Mouse (Mus musculus): Measurements from ENCODE around the gene Galnt5. TPM values are rescaled to one million over a fixed set of nuclear protein-coding genes. Genes with fewer than 3 reads are reported as not detected.

The Galnt5 gene
- polyA plus RNA-seq, 2 experiments: 3.4 to 5.0 TPM

- Histone ChIP-seq H3K4me1 (ENCODE audit: control insufficient read depth, insufficient read depth, low read length) (no peaks in the 10 kb centered on the region), H3K27ac (replicated peaks; ENCODE audit: low read depth, low read length) (no peak overlapping the region), H3K27me3 (ENCODE audit: control insufficient read depth, insufficient read depth, low read length) (no peaks in the 10 kb centered on the region), H3K4me3 (replicated peaks; ENCODE audit: low read length) (no peak overlapping the region), H3K4me2 (replicated peaks; ENCODE audit: low read depth, low read length, severe bottlenecking) (no peak overlapping the region), H3K36me3 (ENCODE audit: control insufficient read depth, insufficient read depth, low read length) (no peaks in the 10 kb centered on the region), H3K9me3 (ENCODE audit: control insufficient read depth, low read length) (no peaks in the 10 kb centered on the region), H3K9ac (ENCODE audit: low read depth, low read length, severe bottlenecking) (no peak overlapping the region)
- DNase-seq (ENCODE audit: low spot score) (no peak), ATAC-seq (ENCODE audit: low FRiP score, low read depth) (no peak)
- WGBS: 48% methylated on average over 1 of the region's 1 CpGs
- TF ChIP-seq POLR2A (IDR thresholded peaks at IDR 0.05; ENCODE audit: borderline replicate concordance, extremely low read depth, insufficient read depth, insufficient read length): no peak
Observed at GRCm38 (mm10) chr2:58079849-58080248, 82.2 kb downstream of the Galnt5 start.

GRCm38 (mm10) chr2:58086420-58086819, 88.7 kb downstream of the Galnt5 start:
- no peak overlapping the region for H3K9ac ChIP-seq (ENCODE audit: low read depth, low read length, severe bottlenecking)
- TF ChIP-seq POLR2A (IDR thresholded peaks at IDR 0.05; ENCODE audit: borderline replicate concordance, extremely low read depth, insufficient read depth, insufficient read length): no peak
- no peaks in the 10 kb centered on the region for H3K4me1 ChIP-seq (ENCODE audit: control insufficient read depth, insufficient read depth, low read length)
- no peak for ATAC-seq (ENCODE audit: low FRiP score, low read depth)
- H3K4me3 ChIP-seq (replicated peaks; ENCODE audit: low read length): no peak overlapping the region
- H3K4me2 ChIP-seq (replicated peaks; ENCODE audit: low read depth, low read length, severe bottlenecking): no peak overlapping the region
- H3K27ac ChIP-seq (replicated peaks; ENCODE audit: low read depth, low read length): no peak overlapping the region
- H3K36me3 ChIP-seq (ENCODE audit: control insufficient read depth, insufficient read depth, low read length): no peaks in the 10 kb centered on the region
- no peak for DNase-seq (ENCODE audit: low spot score)
- H3K9me3 ChIP-seq (ENCODE audit: control insufficient read depth, low read length): no peaks in the 10 kb centered on the region
- WGBS: 88% methylated on average over 1 of the region's 1 CpGs
- H3K27me3 ChIP-seq (ENCODE audit: control insufficient read depth, insufficient read depth, low read length): no peaks in the 10 kb centered on the region

- Histone ChIP-seq H3K9me3 (ENCODE audit: control insufficient read depth, low read length) (no peaks in the 10 kb centered on the region), H3K36me3 (ENCODE audit: control insufficient read depth, insufficient read depth, low read length) (no peaks in the 10 kb centered on the region), H3K9ac (ENCODE audit: low read depth, low read length, severe bottlenecking) (no peak overlapping the region), H3K27me3 (ENCODE audit: control insufficient read depth, insufficient read depth, low read length) (no peaks in the 10 kb centered on the region), H3K27ac (replicated peaks; ENCODE audit: low read depth, low read length) (no peak overlapping the region), H3K4me2 (replicated peaks; ENCODE audit: low read depth, low read length, severe bottlenecking) (no peak overlapping the region), H3K4me1 (ENCODE audit: control insufficient read depth, insufficient read depth, low read length) (no peaks in the 10 kb centered on the region), H3K4me3 (replicated peaks; ENCODE audit: low read length) (no peak overlapping the region)
- no peak for DNase-seq (ENCODE audit: low spot score)
- no peak for TF ChIP-seq POLR2A (IDR thresholded peaks at IDR 0.05; ENCODE audit: borderline replicate concordance, extremely low read depth, insufficient read depth, insufficient read length)
- 59% methylated on average over 1 of the region's 1 CpGs for WGBS
- ATAC-seq (ENCODE audit: low FRiP score, low read depth): no peak
Observed at GRCm38 (mm10) chr2:58094818-58095217, 97.1 kb downstream of the Galnt5 start.

Other genes with a start within 250 kb of the Galnt5 start
- gene Ermn, start 55.0 kb downstream of the Galnt5 start, polyA plus RNA-seq (2012; rRNA removed): 0.03 and 0.05 TPM in 2 replicates
- 0.10 and 0.14 TPM in 2 replicates for gene Ermn, start 55.0 kb downstream of the Galnt5 start, polyA plus RNA-seq (2014; fragmentation: Nextera tagmentation; extraction: Ambion mirVana)
- 1.5 and 1.6 TPM in 2 replicates for gene Cytip, start 197.6 kb downstream of the Galnt5 start, polyA plus RNA-seq (2012; rRNA removed)
- 2.2 and 3.2 TPM in 2 replicates for gene Cytip, start 197.6 kb downstream of the Galnt5 start, polyA plus RNA-seq (2014; fragmentation: Nextera tagmentation; extraction: Ambion mirVana)

Data from limb, embryonic 14.5 days (tissue).